21 mouse cellular contexts compared by ENCODE assay signal in the genomic region with DNA sequence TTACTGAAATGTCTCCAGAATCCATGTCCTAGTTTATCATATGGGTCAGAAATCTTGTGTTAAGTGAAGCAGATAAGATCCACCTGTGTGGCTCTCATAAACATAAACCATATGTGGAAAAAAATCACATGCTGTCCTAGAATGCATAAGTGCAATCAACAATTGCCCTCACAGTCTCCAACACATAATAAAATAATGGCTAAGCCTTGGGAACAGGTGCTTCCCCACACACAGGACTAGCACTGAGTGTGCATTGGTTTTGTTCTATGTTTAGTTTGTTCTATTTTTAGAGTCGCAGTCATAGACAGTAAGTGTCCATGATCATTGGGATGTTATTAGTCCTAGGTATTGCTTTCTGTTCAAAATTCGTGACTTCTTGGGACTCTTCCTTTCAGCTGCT.
"Had no signal": no experiment of that assay in that cellular context is flagged by ENCODE, and none has a peak within 500 bp of the region (broad histone marks: within the 10 kb centered on the region; RNA-seq: fewer than 3 reads in every experiment).

No protein-coding gene starts in this region.

- H3K36me3 ChIP-seq: embryonic facial prominence, embryonic 10.5 days; embryonic facial prominence, embryonic 12.5 days; embryonic facial prominence, embryonic 13.5 days; embryonic facial prominence, embryonic 15.5 days; forebrain, embryonic 10.5 days; forebrain, embryonic 12.5 days; forebrain, embryonic 15.5 days had no signal

- H3K4me3 ChIP-seq: embryonic facial prominence, embryonic 10.5 days; embryonic facial prominence, embryonic 12.5 days; embryonic facial prominence, embryonic 13.5 days; embryonic facial prominence, embryonic 15.5 days; erythroblast, embryonic 14.5 days; forebrain, embryonic 10.5 days; forebrain, embryonic 12.5 days; forebrain, embryonic 13.5 days; forebrain, embryonic 15.5 days; gastrocnemius, adult 2 months; heart, adult 2 months had no signal

- H3K27me3 ChIP-seq: embryonic facial prominence, embryonic 12.5 days; embryonic facial prominence, embryonic 13.5 days; embryonic facial prominence, embryonic 15.5 days; forebrain, embryonic 12.5 days; forebrain, embryonic 13.5 days; forebrain, embryonic 15.5 days had no signal

- H3K4me2 ChIP-seq: embryonic facial prominence, embryonic 12.5 days; embryonic facial prominence, embryonic 13.5 days; embryonic facial prominence, embryonic 15.5 days; forebrain, embryonic 12.5 days; forebrain, embryonic 13.5 days; forebrain, embryonic 15.5 days had no signal

- DNase-seq: cerebellum, adult 8-10 months; cerebellum, postnatal 10 days; embryo, embryonic 11 days; forebrain, postnatal 0 days; gastrocnemius, adult 2 months; gastrocnemius, postnatal 10 days; gastrocnemius, postnatal 14 days; gastrocnemius, postnatal 25 days; gastrocnemius, postnatal 36 days; heart, adult 11 months; heart, adult 18-20 months; heart, adult 2 months had no signal
